Mouse (Mus musculus) neural tube, embryonic 15.5 days (tissue): ENCODE results near the gene Vwa3a. TPM values are rescaled to one million over a fixed set of nuclear protein-coding genes. Genes with fewer than 3 reads are reported as not detected.
A peak's percentile ranks its signal among the peaks of the same experiment; 100 is the strongest.

Source experiments
- ATAC-seq: fragments of 200-750 bp; cut with Nextera tagmentation; 2 replicates; pipeline ENCODE4 v1.8.0; 2017; ENCODE audit warnings: mild to moderate bottlenecking, moderate TSS enrichment, moderate library complexity; ENCODE audit not compliant: low FRiP score
- H3K27ac ChIP-seq: fragments of 300-500 bp; sonication (generic); replicated peaks from 2 replicates; pipeline ENCODE4 v1.5.1; 2015; ENCODE audit warnings: mild to moderate bottlenecking, inconsistent platforms
- H3K27me3 ChIP-seq: fragments of 300-500 bp; sonication (generic); replicated peaks from 2 replicates; pipeline ENCODE4 v1.6.1; 2015; ENCODE audit warnings: inconsistent platforms
- H3K36me3 ChIP-seq: fragments of 300-500 bp; sonication (generic); 2 replicates; pipeline ENCODE4 v1.6.1; 2015; ENCODE audit warnings: inconsistent platforms
- H3K4me1 ChIP-seq: fragments of 300-500 bp; sonication (generic); 2 replicates; pipeline ENCODE4 v1.6.1; 2015; ENCODE audit warnings: inconsistent platforms
- H3K4me2 ChIP-seq: fragments of 300-500 bp; sonication (generic); 2 replicates; pipeline ENCODE4 v1.6.1; 2015; ENCODE audit warnings: inconsistent platforms, mild to moderate bottlenecking, moderate library complexity
- H3K4me3 ChIP-seq: fragments of 300-500 bp; sonication (generic); replicated peaks from 2 replicates; pipeline ENCODE4 v1.5.1; 2015; ENCODE audit warnings: mild to moderate bottlenecking, inconsistent platforms
- H3K9ac ChIP-seq: fragments of 300-500 bp; sonication (generic); replicated peaks from 2 replicates; pipeline ENCODE4 v1.6.1; 2015; ENCODE audit warnings: mild to moderate bottlenecking, inconsistent platforms
- H3K9me3 ChIP-seq: fragments of 300-500 bp; sonication (generic); replicated peaks from 2 replicates; pipeline ENCODE4 v1.6.1; 2016; ENCODE audit warnings: inconsistent platforms
- WGBS: fragments of 180-500 bp; shearing (Covaris S2); methylation state at CpG from one replicate; pipeline ENCODE4 v1.1.7; 2015; ENCODE audit warnings: mixed read lengths; 5-methylcytosine and 5-hydroxymethylcytosine counted together
- polyA plus RNA-seq: library from polyadenylated mRNA; unstranded; fragments of >200 nt; fragmentation: Nextera tagmentation; extraction: Ambion mirVana; gene quantifications from 2 replicates; pipeline ENCODE4 v1.2.1, GENCODE M21; 2015

The Vwa3a gene
- polyA plus RNA-seq, 1 experiment from 2014 or later = 0.86 TPM

DNA sequence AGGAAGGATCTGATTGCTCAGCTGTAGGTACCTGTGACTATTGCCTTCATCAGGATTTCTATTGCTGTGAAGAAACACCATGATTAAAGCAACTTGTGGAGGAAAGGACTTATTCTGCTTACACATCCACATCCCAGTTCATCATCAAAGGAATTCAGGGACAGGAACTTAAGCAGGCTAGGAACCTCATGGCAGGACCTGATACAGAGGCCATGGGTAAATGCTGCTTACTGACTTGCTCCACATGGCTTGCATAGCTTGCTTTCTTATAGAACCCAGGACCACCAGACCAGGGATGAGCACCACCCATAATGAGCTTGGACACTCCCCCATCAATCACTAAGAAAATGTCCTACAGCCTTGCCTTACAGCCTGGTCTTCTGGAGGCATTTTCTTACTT is 9.4 kb downstream of the Vwa3a start:
- Histone ChIP-seq H3K27ac (no peak overlapping the region), H3K4me3 (no peak overlapping the region), H3K4me2 (no peak overlapping the region), H3K9ac (no peak overlapping the region), H3K4me1 (no peaks in the 10 kb centered on the region), H3K27me3 (no peaks in the 10 kb centered on the region), H3K36me3 (no peaks in the 10 kb centered on the region), H3K9me3 (no peaks in the 10 kb centered on the region)
- no peak for ATAC-seq

- Histone ChIP-seq H3K4me2 (no peak overlapping the region), H3K9me3 (no peaks in the 10 kb centered on the region), H3K4me1 (no peaks in the 10 kb centered on the region), H3K27me3 (no peaks in the 10 kb centered on the region), H3K9ac (no peak overlapping the region), H3K27ac (no peak overlapping the region), H3K4me3 (no peak overlapping the region), H3K36me3 (no peaks in the 10 kb centered on the region)
- ATAC-seq = no peak
Observed at GRCm38 (mm10) chr7:120751330-120751729, 12.2 kb downstream of the Vwa3a start.

DNA sequence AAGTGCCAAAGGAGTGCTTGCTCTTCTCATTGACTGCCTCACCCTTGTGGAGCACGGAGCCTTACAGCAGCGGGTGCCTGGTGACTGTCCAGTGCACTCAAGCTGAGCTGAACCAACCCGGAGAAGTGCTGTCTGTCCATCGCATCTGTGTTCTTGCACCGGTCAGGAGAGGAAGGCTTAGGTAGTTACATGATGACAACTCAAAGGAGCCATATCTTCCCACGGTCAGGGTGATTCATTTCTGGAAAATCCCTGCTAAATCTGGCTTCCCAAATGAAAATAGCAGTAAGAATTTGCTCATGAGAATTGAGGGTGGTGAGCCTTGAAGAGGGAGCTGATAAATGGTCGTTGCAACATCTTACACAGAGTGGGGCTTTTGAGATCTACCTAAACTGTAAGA is 12.8 kb downstream of the Vwa3a start:
- no peak overlapping the region for H3K9ac ChIP-seq
- no peaks in the 10 kb centered on the region for H3K9me3 ChIP-seq
- no peak overlapping the region for H3K27ac ChIP-seq
- ATAC-seq = no peak
- H3K4me2 ChIP-seq = no peak overlapping the region
- no peaks in the 10 kb centered on the region for H3K36me3 ChIP-seq
- 87% methylated on average over 7 of the region's 7 CpGs for WGBS
- H3K4me3 ChIP-seq = no peak overlapping the region
- no peaks in the 10 kb centered on the region for H3K4me1 ChIP-seq
- no peaks in the 10 kb centered on the region for H3K27me3 ChIP-seq

DNA sequence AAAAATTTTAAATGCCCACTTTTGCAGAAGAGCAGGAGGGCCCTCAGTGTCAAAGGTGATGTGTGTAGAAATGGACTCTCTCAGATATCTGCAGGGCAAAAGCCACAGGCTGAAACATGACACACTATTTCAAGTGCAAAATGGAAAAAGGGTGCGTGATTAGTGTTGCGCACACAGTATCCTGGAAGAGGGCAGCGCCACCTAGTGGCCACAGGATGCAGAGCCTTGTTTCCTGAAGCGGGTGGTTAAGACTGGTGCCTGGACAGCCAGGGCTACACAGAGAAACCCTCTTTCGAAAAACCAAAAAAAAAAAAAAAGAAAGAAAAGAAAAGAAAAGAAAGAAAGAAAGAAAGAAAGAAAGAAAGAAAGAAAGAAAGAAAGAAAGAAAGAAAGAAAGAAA is 15.6 kb downstream of the Vwa3a start:
- H3K9ac ChIP-seq = no peak overlapping the region
- H3K4me2 ChIP-seq = no peak overlapping the region
- H3K4me1 ChIP-seq = no peaks in the 10 kb centered on the region
- H3K36me3 ChIP-seq = no peaks in the 10 kb centered on the region
- no peak overlapping the region for H3K4me3 ChIP-seq
- no peak overlapping the region for H3K27ac ChIP-seq
- peak; percentile 69; the same call in 1 of the 2 replicates for ATAC-seq
- H3K27me3 ChIP-seq = no peaks in the 10 kb centered on the region
- 14% methylated on average over 5 of the region's 5 CpGs for WGBS
- H3K9me3 ChIP-seq = no peaks in the 10 kb centered on the region

- Histone ChIP-seq H3K27me3 (no peaks in the 10 kb centered on the region), H3K36me3 (no peaks in the 10 kb centered on the region), H3K4me1 (no peaks in the 10 kb centered on the region), H3K9ac (no peak overlapping the region), H3K4me2 (no peak overlapping the region), H3K27ac (no peak overlapping the region), H3K9me3 (no peaks in the 10 kb centered on the region), H3K4me3 (no peak overlapping the region)
- WGBS = 0% methylated on average over 1 of the region's 1 CpGs
- no peak for ATAC-seq
Observed at GRCm38 (mm10) chr7:120767369-120767768, 28.3 kb downstream of the Vwa3a start.

GRCm38 (mm10) chr7:120771389-120771788 is 32.3 kb downstream of the Vwa3a start:
- H3K9me3 ChIP-seq = no peaks in the 10 kb centered on the region
- no peak overlapping the region for H3K9ac ChIP-seq
- WGBS = 52% methylated on average over 1 of the region's 1 CpGs
- no peak overlapping the region for H3K27ac ChIP-seq
- H3K4me3 ChIP-seq = no peak overlapping the region
- no peaks in the 10 kb centered on the region for H3K27me3 ChIP-seq
- H3K4me1 ChIP-seq = no peaks in the 10 kb centered on the region
- ATAC-seq = no peak
- no peaks in the 10 kb centered on the region for H3K36me3 ChIP-seq
- no peak overlapping the region for H3K4me2 ChIP-seq

GRCm38 (mm10) chr7:120778012-120778411 is 38.9 kb downstream of the Vwa3a start:
- no peak overlapping the region for H3K4me3 ChIP-seq
- no peaks in the 10 kb centered on the region for H3K27me3 ChIP-seq
- no peak overlapping the region for H3K27ac ChIP-seq
- no peaks in the 10 kb centered on the region for H3K4me1 ChIP-seq
- no peak overlapping the region for H3K4me2 ChIP-seq
- no peak for ATAC-seq
- H3K36me3 ChIP-seq = no peaks in the 10 kb centered on the region
- 74% methylated on average over 2 of the region's 2 CpGs for WGBS
- H3K9me3 ChIP-seq = no peaks in the 10 kb centered on the region
- H3K9ac ChIP-seq = no peak overlapping the region

GRCm38 (mm10) chr7:120795544-120795943 is 56.4 kb downstream of the Vwa3a start:
- H3K9ac ChIP-seq = no peak overlapping the region
- H3K4me3 ChIP-seq = no peak overlapping the region
- H3K27ac ChIP-seq = no peak overlapping the region
- no peaks in the 10 kb centered on the region for H3K9me3 ChIP-seq
- no peaks in the 10 kb centered on the region for H3K4me1 ChIP-seq
- ATAC-seq = no peak
- H3K4me2 ChIP-seq = no peak overlapping the region
- no peaks in the 10 kb centered on the region for H3K36me3 ChIP-seq
- 72% methylated on average over 4 of the region's 4 CpGs for WGBS
- no peaks in the 10 kb centered on the region for H3K27me3 ChIP-seq

DNA sequence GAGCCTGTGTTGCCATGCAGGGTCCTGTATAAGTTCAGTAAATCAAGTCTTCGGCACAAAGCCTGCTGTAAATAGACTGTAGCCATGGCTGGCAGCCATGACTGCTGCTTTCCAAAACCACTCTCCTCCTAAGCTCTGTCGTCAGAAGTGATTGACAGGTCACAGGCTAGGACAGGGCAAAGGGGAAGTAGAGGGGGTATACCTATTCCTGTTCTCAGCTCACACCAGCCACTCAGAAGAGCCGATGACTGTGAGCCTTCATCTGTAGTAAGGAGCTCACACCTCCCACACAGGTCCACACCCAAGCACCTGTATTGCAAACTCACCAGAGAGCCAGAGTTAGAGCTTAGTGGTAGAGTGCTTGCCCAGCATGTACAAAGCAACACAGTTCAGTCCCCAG is 57.3 kb downstream of the Vwa3a start:
- Histone ChIP-seq H3K9me3 (no peaks in the 10 kb centered on the region), H3K4me2 (no peak overlapping the region), H3K27me3 (no peaks in the 10 kb centered on the region), H3K4me1 (no peaks in the 10 kb centered on the region), H3K9ac (no peak overlapping the region), H3K4me3 (no peak overlapping the region), H3K36me3 (no peaks in the 10 kb centered on the region), H3K27ac (no peak overlapping the region)
- WGBS = 78% methylated on average over 3 of the region's 3 CpGs
- no peak for ATAC-seq

- no peaks in the 10 kb centered on the region for H3K9me3 ChIP-seq
- no peaks in the 10 kb centered on the region for H3K27me3 ChIP-seq
- no peak overlapping the region for H3K4me2 ChIP-seq
- no peaks in the 10 kb centered on the region for H3K36me3 ChIP-seq
- no peak overlapping the region for H3K27ac ChIP-seq
- H3K4me3 ChIP-seq = no peak overlapping the region
- H3K9ac ChIP-seq = no peak overlapping the region
- no peaks in the 10 kb centered on the region for H3K4me1 ChIP-seq
- no peak for ATAC-seq
- WGBS = 95% methylated on average over 2 of the region's 2 CpGs
Observed at GRCm38 (mm10) chr7:120803268-120803667, 64.2 kb downstream of the Vwa3a start.

DNA sequence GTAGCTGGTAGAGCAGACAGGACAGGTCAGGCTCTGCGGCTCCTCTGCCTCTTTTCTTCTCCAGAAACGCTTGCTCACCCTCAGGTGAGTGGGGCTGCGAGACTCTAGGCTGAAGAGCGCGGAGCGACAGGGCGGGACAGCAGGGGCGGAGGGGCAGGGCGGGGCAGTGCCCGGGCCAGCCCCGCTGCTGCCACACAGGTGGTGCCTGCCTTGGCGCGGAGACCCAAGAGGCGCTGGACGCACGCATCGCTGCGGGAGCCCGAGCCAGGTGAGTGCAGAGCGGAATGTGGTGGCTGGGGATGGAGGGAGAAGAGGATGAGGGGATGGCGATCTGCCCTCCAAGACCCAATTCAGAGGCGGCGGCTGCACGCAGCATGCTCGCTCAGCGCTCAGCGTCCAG is 70.6 kb downstream of the Vwa3a start:
- H3K9ac ChIP-seq = peak overlapping the region; percentile 54
- H3K4me1 ChIP-seq = peaks cover 4% of the 10 kb centered on the region; the same call in 1 of the 2 replicates
- peak overlapping the region; percentile 73 for H3K4me2 ChIP-seq
- peaks cover 5% of the 10 kb centered on the region for H3K27me3 ChIP-seq
- H3K27ac ChIP-seq = no peak overlapping the region
- H3K4me3 ChIP-seq = peak overlapping the region; percentile 37
- H3K9me3 ChIP-seq = no peaks in the 10 kb centered on the region
- no peak; the same call in 1 of the 2 replicates for ATAC-seq
- 4% methylated on average over 27 of the region's 27 CpGs for WGBS
- H3K36me3 ChIP-seq = no peaks in the 10 kb centered on the region

- Histone ChIP-seq H3K36me3 (no peaks in the 10 kb centered on the region), H3K4me1 (peaks cover 4% of the 10 kb centered on the region; the same call in 1 of the 2 replicates), H3K4me2 (no peak within 1 kb of the TSS), H3K9ac (no peak within 1 kb of the TSS), H3K4me3 (no peak within 1 kb of the TSS), H3K27ac (no peak within 1 kb of the TSS), H3K27me3 (peaks cover 5% of the 10 kb centered on the region), H3K9me3 (no peaks in the 10 kb centered on the region)
- WGBS = 84% methylated on average over 6 of the region's 6 CpGs
- no peak for ATAC-seq
Observed at GRCm38 (mm10) chr7:120811834-120812415, 72.8 kb downstream of the Vwa3a start, which contains the start of gene Gm5737. Gm5737 (plus strand) TSS chr7:120812365.

GRCm38 (mm10) chr7:120817552-120817951 is 78.4 kb downstream of the Vwa3a start:
- Histone ChIP-seq H3K9me3 (no peaks in the 10 kb centered on the region), H3K4me2 (no peak overlapping the region), H3K36me3 (no peaks in the 10 kb centered on the region), H3K9ac (no peak overlapping the region), H3K27ac (no peak overlapping the region), H3K4me1 (no peaks in the 10 kb centered on the region), H3K4me3 (no peak overlapping the region), H3K27me3 (no peaks in the 10 kb centered on the region)
- 89% methylated on average over 6 of the region's 6 CpGs for WGBS
- ATAC-seq = no peak
